Mouse (Mus musculus): Measurements from ENCODE around the gene Mfsd14a. TPM values are rescaled to one million over a fixed set of nuclear protein-coding genes. Genes with fewer than 3 reads are reported as not detected.
A peak's percentile ranks its signal among the peaks of the same experiment; 100 is the strongest.

Mfsd14a gene
- total and polyA plus RNA-seq, 3 experiments = 12.0 to 19.5 (median 17.5) TPM

- peak overlapping the region; percentile 88 for H3K27ac ChIP-seq
- no peaks in the 10 kb centered on the region for H3K79me2 ChIP-seq (replicated peaks; ENCODE audit: control insufficient read depth, insufficient read depth, low read length)
- peak overlapping the region; percentile 93 for H3K4me3 ChIP-seq
- no peaks in the 10 kb centered on the region for H3K27me3 ChIP-seq (ENCODE audit: control insufficient read depth, insufficient read depth, low read length)
- intact Hi-C loops (cut with DNase I) = loop anchor here (2.0 to 10.0 kb wide), 5 partner anchors 69 to 241 kb away; partner anchors contain the start of genes Dbt and Mfsd14a
- WGBS = 2% methylated on average over 22 of the region's 22 CpGs
- DNase-seq = no peak
- no peaks in the 10 kb centered on the region for H3K4me1 ChIP-seq (ENCODE audit: control insufficient read depth, insufficient read depth, low read length)
- peak overlapping the region; percentile 61 for H3K9ac ChIP-seq (ENCODE audit: low read depth, low read length)
- no peaks in the 10 kb centered on the region; the same call in 1 of the 2 replicates for H3K36me3 ChIP-seq (ENCODE audit: control insufficient read depth, insufficient read depth, low read length)
- TF ChIP-seq CTCF (IDR thresholded peaks at IDR 0.05) (peak; percentile 51), EP300 (IDR thresholded peaks at IDR 0.05; ENCODE audit: insufficient read depth, low read depth, low read length) (no peak)
Measured at GRCm38 (mm10) chr3:116594076-116594727, 68.3 kb downstream of the Mfsd14a start.

GRCm38 (mm10) chr3:116582201-116582600 is 80.3 kb downstream of the Mfsd14a start:
- DNase-seq = no peak
- intact Hi-C loops (cut with DNase I) = no loop called here
- H3K4me1 ChIP-seq (ENCODE audit: control insufficient read depth, insufficient read depth, low read length) = no peaks in the 10 kb centered on the region
- H3K27me3 ChIP-seq (ENCODE audit: control insufficient read depth, insufficient read depth, low read length) = no peaks in the 10 kb centered on the region
- no peak overlapping the region for H3K9ac ChIP-seq (ENCODE audit: low read depth, low read length)
- 79% methylated on average over 9 of the region's 9 CpGs for WGBS
- no peaks in the 10 kb centered on the region for H3K79me2 ChIP-seq (replicated peaks; ENCODE audit: control insufficient read depth, insufficient read depth, low read length)
- H3K36me3 ChIP-seq (ENCODE audit: control insufficient read depth, insufficient read depth, low read length) = no peaks in the 10 kb centered on the region
- no peak for TF ChIP-seq EP300 (IDR thresholded peaks at IDR 0.05; ENCODE audit: insufficient read depth, low read depth, low read length)
- TF ChIP-seq CTCF (IDR thresholded peaks at IDR 0.05) = no peak
- TF ChIP-seq POLR2A (IDR thresholded peaks at IDR 0.05; ENCODE audit: insufficient read depth, low read depth, low read length) = no peak
- no peak overlapping the region for H3K27ac ChIP-seq
- no peak overlapping the region for H3K4me3 ChIP-seq

Other genes starting within 250 kb of the Mfsd14a start
- gene Cdc14a, start 238.6 kb downstream of the Mfsd14a start, total RNA-seq (2021) = 1 to 10 TPM; 2.8 to 3.4 TPM
- 1.3 and 1.6 TPM in 2 replicates for gene Cdc14a, start 238.6 kb downstream of the Mfsd14a start, polyA plus RNA-seq (2012; rRNA removed)
- gene Rtca, start 154.5 kb downstream of the Mfsd14a start, total RNA-seq (2021) = 10 to 100 TPM; 18.7 to 21.3 TPM
- gene Rtca, start 154.5 kb downstream of the Mfsd14a start, polyA plus RNA-seq (2012; rRNA removed) = 13.6 and 22.0 TPM in 2 replicates
- 10 to 100 TPM; 54.1 to 76.7 TPM for gene Dbt, start 149.6 kb downstream of the Mfsd14a start, total RNA-seq (2021)
- gene Dbt, start 149.6 kb downstream of the Mfsd14a start, polyA plus RNA-seq (2012; rRNA removed) = 24.1 and 53.9 TPM in 2 replicates
- 10 to 100 TPM; 64.4 to 69.5 TPM for gene Lrrc39, start 99.7 kb downstream of the Mfsd14a start, total RNA-seq (2021)
- gene Lrrc39, start 99.7 kb downstream of the Mfsd14a start, polyA plus RNA-seq (2012; rRNA removed) = 39.3 and 94.6 TPM in 2 replicates
- 1 to 10 TPM; 2.0 TPM for gene Sass6, start 67.7 kb downstream of the Mfsd14a start, total RNA-seq (2021)
- gene Sass6, start 67.7 kb downstream of the Mfsd14a start, polyA plus RNA-seq (2012; rRNA removed) = 0.76 and 1.4 TPM in 2 replicates
- 1 to 10 TPM; 5.4 to 5.5 TPM for gene Trmt13, start 48.1 kb downstream of the Mfsd14a start, total RNA-seq (2021)
- 3.6 and 7.3 TPM in 2 replicates for gene Trmt13, start 48.1 kb downstream of the Mfsd14a start, polyA plus RNA-seq (2012; rRNA removed)
- gene Gm43191, start 18.6 kb upstream of the Mfsd14a start, total RNA-seq (2021) = 1 to 10 TPM in 1 of 2 experiments, under 1 TPM in 1; 0.78 to 1.5 TPM
- not detected in 2 replicates for gene Gm43191, start 18.6 kb upstream of the Mfsd14a start, polyA plus RNA-seq (2012; rRNA removed)
- gene Slc35a3, start 50.2 kb upstream of the Mfsd14a start, total RNA-seq (2021) = 10 to 100 TPM; 10.7 to 11.2 TPM
- 5.7 and 10.2 TPM in 2 replicates for gene Slc35a3, start 50.2 kb upstream of the Mfsd14a start, polyA plus RNA-seq (2012; rRNA removed)
- 100 to 1,000 TPM; 173 to 200 TPM for gene Agl, start 145.5 kb upstream of the Mfsd14a start, total RNA-seq (2021)
- gene Agl, start 145.5 kb upstream of the Mfsd14a start, polyA plus RNA-seq (2012; rRNA removed) = 41.1 and 99.5 TPM in 2 replicates
- 1 to 10 TPM; 2.4 to 3.2 TPM for gene Frrs1, start 196.8 kb upstream of the Mfsd14a start, total RNA-seq (2021)
- gene Frrs1, start 196.8 kb upstream of the Mfsd14a start, polyA plus RNA-seq (2012; rRNA removed) = 3.6 TPM in 2 replicates